Mouse (Mus musculus) stomach, embryonic 14.5 days (tissue): ENCODE results near the gene Slc29a1. TPM values are rescaled to one million over a fixed set of nuclear protein-coding genes. Genes with fewer than 3 reads are reported as not detected.

Experiments used
- ATAC-seq: fragments of 200-750 bp; cut with Nextera tagmentation; 2 replicates; pipeline ENCODE4 v1.8.0; 2017; ENCODE audit warnings: low read depth, moderate TSS enrichment; ENCODE audit not compliant: insufficient number of reproducible peaks, insufficient read depth, low FRiP score
- H3K27ac ChIP-seq: fragments of 300-500 bp; sonication (generic); 2 replicates; pipeline ENCODE4 v1.5.1; 2014; ENCODE audit warnings: mild to moderate bottlenecking, low read length, moderate library complexity, mixed read lengths
- H3K27me3 ChIP-seq: fragments of 300-500 bp; sonication (generic); 2 replicates; pipeline ENCODE4 v1.6.1; 2014; ENCODE audit warnings: low read length, control low read depth, mixed read lengths; ENCODE audit not compliant: control insufficient read depth, insufficient read depth
- H3K36me3 ChIP-seq: fragments of 300-500 bp; sonication (generic); 2 replicates; pipeline ENCODE4 v1.6.1; 2014; ENCODE audit warnings: mild to moderate bottlenecking, control low read depth, low read length, moderate library complexity, mixed read lengths; ENCODE audit not compliant: control insufficient read depth, insufficient read depth
- H3K4me1 ChIP-seq: fragments of 300-500 bp; sonication (generic); 2 replicates; pipeline ENCODE4 v1.6.1; 2014; ENCODE audit warnings: low read length, control low read depth, mixed read lengths; ENCODE audit not compliant: control insufficient read depth, insufficient read depth
- H3K4me2 ChIP-seq: fragments of 300-500 bp; sonication (generic); replicated peaks from 2 replicates; pipeline ENCODE4 v1.6.1; 2014; ENCODE audit warnings: low read depth, low read length, control low read depth
- H3K4me3 ChIP-seq: fragments of 300-500 bp; sonication (generic); 2 replicates; pipeline ENCODE4 v1.5.1; 2014; ENCODE audit warnings: low read depth, low read length, control low read depth
- H3K9ac ChIP-seq: fragments of 300-500 bp; sonication (generic); replicated peaks from 2 replicates; pipeline ENCODE4 v1.6.1; 2014; ENCODE audit warnings: low read depth, mild to moderate bottlenecking, control low read depth, low read length, moderate library complexity, mixed read lengths
- H3K9me3 ChIP-seq: fragments of 300-500 bp; sonication (generic); 2 replicates; pipeline ENCODE4 v1.6.1; 2016; ENCODE audit warnings: low read depth, low read length, control low read depth; ENCODE audit not compliant: control insufficient read depth
- WGBS: fragments of 180-500 bp; shearing (Covaris S2); extraction: QIAGEN DNeasy Blood & Tissue Kit; methylation state at CpG from one replicate; pipeline ENCODE4 v1.1.7; 2014; 5-methylcytosine and 5-hydroxymethylcytosine counted together
- polyA plus RNA-seq: library from polyadenylated mRNA; unstranded; fragments of >200 nt; fragmentation: Nextera tagmentation; extraction: Ambion mirVana; gene quantifications from 2 replicates; pipeline ENCODE4 v1.2.1, GENCODE M21; 2014

Gene Slc29a1
- 72.2 and 73.0 TPM in 2 replicates for polyA plus RNA-seq

DNA sequence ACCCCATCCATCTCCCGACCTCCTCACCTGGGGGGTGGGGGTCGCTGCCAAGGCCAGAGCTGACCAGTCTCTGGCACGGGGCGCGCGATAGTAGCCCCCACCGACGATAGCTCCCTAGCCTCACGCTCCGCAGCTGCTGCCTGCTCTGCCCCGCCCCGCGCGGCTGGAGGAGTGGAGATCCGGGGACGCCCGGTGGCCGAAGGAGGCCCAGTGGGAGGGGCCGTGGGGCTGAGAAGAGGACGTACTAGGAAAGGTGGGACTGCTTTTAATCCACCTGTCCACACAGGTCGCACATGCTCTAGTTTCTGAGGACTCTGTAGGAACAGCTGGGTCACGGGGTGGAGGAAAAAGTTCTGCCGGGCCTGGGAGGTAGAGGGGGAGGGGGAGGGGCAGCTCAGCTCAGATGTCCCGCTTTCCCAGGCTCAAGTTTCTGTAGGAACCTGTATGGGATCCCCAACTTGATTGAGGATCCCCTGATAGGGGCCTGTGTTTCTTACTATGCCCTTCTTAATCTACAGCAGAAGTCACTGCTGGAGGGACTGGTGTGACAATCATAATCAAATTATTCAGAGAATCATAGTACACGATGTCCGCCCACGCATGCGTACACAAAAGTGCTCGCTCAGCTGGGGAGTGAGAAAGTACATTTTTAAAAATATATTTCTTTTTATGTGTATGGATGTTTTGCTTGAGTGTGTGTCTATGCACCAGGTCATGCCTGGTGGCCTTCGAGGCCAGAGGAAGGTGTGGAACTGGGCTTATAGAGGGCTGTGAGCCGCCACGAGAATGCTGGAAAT is at the start of gene Slc29a1:
Gene Slc29a1 (minus strand): TSS at position 161 of the 797 bp plus-strand sequence.
- peak; percentile 70 for ATAC-seq
- Histone ChIP-seq H3K9ac (no peak within 1 kb of the TSS; the same call in 1 of the 2 replicates), H3K9me3 (no peaks in the 10 kb centered on the region), H3K36me3 (no peaks in the 10 kb centered on the region), H3K27me3 (no peaks in the 10 kb centered on the region), H3K4me1 (peaks cover 24% of the 10 kb centered on the region), H3K4me3 (peak within 1 kb of the TSS; percentile 22), H3K4me2 (peak within 1 kb of the TSS; percentile 55), H3K27ac (no peak within 1 kb of the TSS)
- WGBS, result 17% methylated on average over 32 of the region's 32 CpGs

DNA sequence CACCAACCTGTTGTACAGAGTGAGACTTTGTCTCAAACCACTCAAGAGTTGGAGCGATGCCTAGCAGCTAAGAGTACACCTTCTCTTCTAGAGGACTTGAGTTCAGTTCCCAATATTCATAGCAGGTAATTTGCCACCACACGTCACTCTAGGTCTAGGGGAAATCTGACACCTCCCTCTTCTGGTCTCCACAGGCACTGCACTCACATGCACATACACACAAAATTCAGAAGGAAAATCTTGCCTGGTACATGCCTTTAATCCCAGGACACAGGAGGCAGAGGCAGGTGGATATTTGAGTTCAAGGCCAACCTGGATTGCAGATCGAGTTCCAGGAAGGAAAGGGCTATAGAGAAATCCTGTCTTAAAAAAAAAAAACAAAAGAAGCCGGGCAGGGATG is 44.8 kb upstream of the Slc29a1 start:
- no peak overlapping the region for H3K9ac ChIP-seq

DNA sequence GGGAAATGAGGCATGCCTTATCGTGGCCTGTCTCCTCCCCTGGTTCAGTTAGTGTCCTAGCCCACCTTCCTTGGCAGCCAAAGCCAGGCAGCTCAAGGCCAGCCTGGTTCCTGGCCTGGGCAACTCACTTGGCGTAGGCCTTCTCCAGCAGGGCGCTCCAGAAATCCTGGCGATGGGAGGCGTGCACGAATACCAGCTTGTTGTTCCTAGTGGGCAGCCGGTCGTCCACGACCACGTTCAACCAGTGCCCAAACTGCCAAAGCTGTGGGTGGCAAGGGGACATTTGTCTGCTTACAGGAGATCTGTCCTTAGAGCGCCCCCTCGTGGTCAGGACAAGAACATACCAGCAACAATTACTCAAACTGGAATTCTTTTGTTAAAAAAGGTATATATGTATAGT is 43.3 kb upstream of the Slc29a1 start:
- no peak for ATAC-seq
- no peaks in the 10 kb centered on the region for H3K36me3 ChIP-seq
- H3K9ac ChIP-seq, result no peak overlapping the region
- H3K27me3 ChIP-seq, result no peaks in the 10 kb centered on the region
- whole genome bisulfite sequencing, result 23% methylated on average over 12 of the region's 12 CpGs
- H3K4me1 ChIP-seq, result no peaks in the 10 kb centered on the region
- H3K9me3 ChIP-seq, result no peaks in the 10 kb centered on the region
- H3K27ac ChIP-seq, result no peak overlapping the region
- H3K4me2 ChIP-seq, result no peak overlapping the region
- no peak overlapping the region for H3K4me3 ChIP-seq

More for the DNA sequence above, 44.8 kb upstream of the Slc29a1 start:
- no peaks in the 10 kb centered on the region for H3K9me3 ChIP-seq
- H3K27ac ChIP-seq, result no peak overlapping the region
- 92% methylated on average over 4 of the region's 4 CpGs for WGBS
- ATAC-seq, result no peak
- H3K4me1 ChIP-seq, result no peaks in the 10 kb centered on the region
- H3K36me3 ChIP-seq, result no peaks in the 10 kb centered on the region
- H3K4me2 ChIP-seq, result no peak overlapping the region
- H3K27me3 ChIP-seq, result no peaks in the 10 kb centered on the region
- no peak overlapping the region for H3K4me3 ChIP-seq

DNA sequence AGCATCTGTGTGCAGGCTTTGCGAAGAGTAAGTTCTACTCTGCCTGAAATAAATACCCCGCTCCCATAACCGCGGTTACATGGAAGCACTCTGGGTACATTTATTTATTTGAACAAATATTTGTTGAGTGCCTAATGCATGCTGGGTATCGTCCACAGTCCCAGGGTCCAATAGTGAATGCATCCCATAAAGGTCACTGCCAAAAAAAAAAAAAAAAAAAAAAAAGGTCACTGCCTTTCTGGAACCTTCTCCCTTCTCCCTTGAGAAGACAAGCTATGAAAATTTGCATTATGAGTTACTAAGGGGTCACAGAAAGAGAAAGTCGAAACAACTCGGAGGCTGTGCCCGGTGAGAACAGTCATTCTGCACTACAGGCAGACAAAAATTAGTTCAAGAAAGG is 42.6 kb upstream of the Slc29a1 start:
- Histone ChIP-seq H3K4me2 (no peak overlapping the region), H3K36me3 (no peaks in the 10 kb centered on the region), H3K27me3 (no peaks in the 10 kb centered on the region), H3K4me3 (no peak overlapping the region), H3K4me1 (no peaks in the 10 kb centered on the region), H3K9ac (no peak overlapping the region), H3K27ac (no peak overlapping the region), H3K9me3 (no peaks in the 10 kb centered on the region)
- ATAC-seq, result no peak
- WGBS, result 80% methylated on average over 8 of the region's 8 CpGs

DNA sequence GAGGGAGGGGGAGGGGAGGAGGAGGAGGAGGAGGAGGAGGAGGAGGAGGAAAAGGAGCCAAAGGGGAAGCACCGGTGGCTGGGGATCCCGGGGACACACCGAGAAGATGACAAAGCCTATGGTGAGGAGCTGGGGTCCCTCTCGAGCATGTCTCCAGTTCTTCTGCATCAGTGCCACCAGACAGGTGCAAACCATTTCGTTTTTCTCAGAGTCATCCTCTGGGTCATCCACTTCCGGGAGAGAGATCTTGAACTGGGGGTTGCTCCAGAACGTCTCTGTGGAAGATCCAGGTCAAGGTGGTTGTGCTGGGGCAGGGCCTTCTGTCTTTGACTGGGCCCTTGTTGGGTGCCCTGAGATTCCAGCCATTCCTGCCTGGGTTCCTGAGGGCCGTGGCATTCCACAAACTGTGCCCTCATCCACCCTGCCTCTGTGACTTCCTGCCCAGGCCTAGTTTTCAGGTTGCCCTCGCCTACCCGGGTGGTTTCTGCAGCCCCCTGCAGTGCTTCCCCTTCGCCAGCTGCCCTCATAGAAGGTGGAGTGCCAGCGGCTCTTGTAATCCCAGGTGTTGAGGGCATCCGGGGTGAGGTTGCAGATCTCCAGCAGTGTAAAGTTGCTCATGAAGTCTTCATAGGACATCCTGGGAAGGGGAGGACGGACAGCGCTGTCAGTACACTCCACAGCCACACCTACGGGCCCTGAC is 39.3 kb upstream of the Slc29a1 start:
- no peak overlapping the region for H3K4me3 ChIP-seq
- H3K4me2 ChIP-seq, result no peak overlapping the region
- no peak for ATAC-seq
- H3K27me3 ChIP-seq, result no peaks in the 10 kb centered on the region
- H3K27ac ChIP-seq, result no peak overlapping the region
- H3K4me1 ChIP-seq, result no peaks in the 10 kb centered on the region
- no peaks in the 10 kb centered on the region for H3K9me3 ChIP-seq
- no peak overlapping the region for H3K9ac ChIP-seq
- 69% methylated on average over 15 of the region's 16 CpGs for WGBS
- H3K36me3 ChIP-seq, result no peaks in the 10 kb centered on the region

DNA sequence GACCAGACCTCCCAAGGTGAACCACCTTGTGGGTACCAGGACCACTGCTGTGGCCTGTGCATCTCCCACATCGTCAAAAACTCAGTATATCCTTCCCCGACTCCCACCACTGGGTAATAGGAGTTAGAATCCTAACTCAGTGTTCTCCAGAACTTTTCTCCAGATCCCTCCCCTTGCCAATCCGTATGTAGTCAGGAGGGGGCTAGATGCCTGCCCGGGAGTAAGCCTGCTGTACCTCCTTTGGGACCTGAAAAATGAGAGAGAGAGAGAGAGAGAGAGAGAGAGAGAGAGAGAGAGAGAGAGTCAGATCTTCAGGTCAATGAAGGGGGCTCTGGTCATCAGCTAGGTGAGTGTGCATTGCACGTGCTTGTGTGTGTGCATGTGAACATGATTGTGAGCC is 34.6 kb upstream of the Slc29a1 start:
- H3K27ac ChIP-seq, result no peak overlapping the region
- H3K27me3 ChIP-seq, result no peaks in the 10 kb centered on the region
- H3K9ac ChIP-seq, result no peak overlapping the region
- H3K4me2 ChIP-seq, result no peak overlapping the region
- H3K4me3 ChIP-seq, result no peak overlapping the region
- no peaks in the 10 kb centered on the region for H3K9me3 ChIP-seq
- H3K36me3 ChIP-seq, result no peaks in the 10 kb centered on the region
- ATAC-seq, result no peak
- WGBS, result 78% methylated on average over 5 of the region's 5 CpGs
- H3K4me1 ChIP-seq, result peaks cover 14% of the 10 kb centered on the region; the same call in 1 of the 2 replicates

DNA sequence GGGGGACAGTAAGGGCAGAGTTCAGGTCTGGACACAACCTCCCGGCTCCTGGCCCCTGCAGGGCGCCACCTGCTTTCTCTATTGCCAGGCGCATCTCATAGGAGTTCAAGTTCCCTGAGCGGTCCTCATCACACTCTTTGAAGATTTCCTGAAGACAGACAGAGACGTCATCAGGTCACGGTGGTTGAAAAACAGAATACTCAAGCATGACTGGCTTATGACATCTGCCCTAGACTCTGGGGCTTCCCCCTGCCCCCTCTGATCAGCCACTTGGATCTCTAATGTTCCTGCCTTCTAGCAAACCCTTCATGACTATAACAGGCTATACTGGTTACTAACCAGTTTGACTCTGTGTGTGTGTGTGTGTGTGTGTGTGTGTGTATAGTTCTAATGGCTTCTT is 32.5 kb upstream of the Slc29a1 start:
- Histone ChIP-seq H3K9me3 (no peaks in the 10 kb centered on the region), H3K9ac (no peak overlapping the region), H3K27me3 (no peaks in the 10 kb centered on the region), H3K36me3 (no peaks in the 10 kb centered on the region), H3K4me2 (no peak overlapping the region), H3K4me1 (peaks cover 14% of the 10 kb centered on the region; the same call in 1 of the 2 replicates), H3K4me3 (no peak overlapping the region), H3K27ac (no peak overlapping the region)
- WGBS, result 87% methylated on average over 6 of the region's 6 CpGs
- ATAC-seq, result no peak

DNA sequence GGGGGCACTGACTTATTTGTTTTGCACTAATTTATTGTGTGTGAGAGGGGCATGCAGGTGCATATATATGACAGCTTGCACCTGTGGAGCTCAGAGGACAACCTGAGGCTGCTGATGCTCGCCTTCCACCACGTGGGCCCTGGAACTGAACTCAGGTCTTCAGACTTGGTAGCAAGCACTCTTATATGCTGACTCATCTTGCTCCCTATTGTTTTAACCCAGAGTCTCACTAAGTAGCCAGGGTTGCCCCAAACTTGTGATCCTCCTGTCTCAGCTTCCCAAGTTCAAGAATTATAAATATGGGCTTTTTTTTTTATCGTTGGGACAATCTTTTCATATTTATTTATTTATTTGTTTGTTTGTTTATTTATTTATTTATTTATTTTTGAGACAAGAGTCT is 31.6 kb upstream of the Slc29a1 start:
- WGBS, result 59% methylated on average over 3 of the region's 3 CpGs
- Histone ChIP-seq H3K27ac (no peak overlapping the region), H3K36me3 (no peaks in the 10 kb centered on the region), H3K9me3 (no peaks in the 10 kb centered on the region), H3K4me2 (no peak overlapping the region), H3K4me1 (peaks cover 22% of the 10 kb centered on the region; the same call in 1 of the 2 replicates), H3K27me3 (no peaks in the 10 kb centered on the region), H3K9ac (no peak overlapping the region), H3K4me3 (no peak overlapping the region)
- no peak for ATAC-seq
